Mouse (Mus musculus): ENCODE results near the gene Ccdc6.

The Ccdc6 gene

DNA sequence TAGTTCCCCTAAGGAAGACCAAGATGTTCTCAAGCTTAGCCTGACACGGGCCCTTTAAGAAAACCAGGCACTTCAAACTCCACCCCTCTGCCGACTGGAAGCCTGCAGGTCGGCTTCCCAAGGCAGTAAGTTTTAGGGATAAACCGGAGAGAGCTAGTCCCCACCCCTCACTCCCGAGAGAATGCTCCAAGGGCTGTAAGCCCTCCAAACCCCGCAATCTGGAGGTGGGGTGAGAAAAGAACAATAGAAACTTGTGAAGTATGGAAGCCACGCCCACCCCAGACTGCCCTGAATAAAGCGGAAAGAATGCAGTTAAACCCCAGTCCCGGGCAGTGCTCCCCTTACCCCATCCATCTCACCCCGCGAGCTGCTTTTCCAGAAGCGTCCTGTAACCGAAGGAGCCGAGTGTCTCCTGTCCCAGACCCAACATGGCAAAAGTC is 1.9 kb upstream of the Ccdc6 start:
- no peak for DNase-seq (ENCODE audit: low read depth, low spot score)

DNA sequence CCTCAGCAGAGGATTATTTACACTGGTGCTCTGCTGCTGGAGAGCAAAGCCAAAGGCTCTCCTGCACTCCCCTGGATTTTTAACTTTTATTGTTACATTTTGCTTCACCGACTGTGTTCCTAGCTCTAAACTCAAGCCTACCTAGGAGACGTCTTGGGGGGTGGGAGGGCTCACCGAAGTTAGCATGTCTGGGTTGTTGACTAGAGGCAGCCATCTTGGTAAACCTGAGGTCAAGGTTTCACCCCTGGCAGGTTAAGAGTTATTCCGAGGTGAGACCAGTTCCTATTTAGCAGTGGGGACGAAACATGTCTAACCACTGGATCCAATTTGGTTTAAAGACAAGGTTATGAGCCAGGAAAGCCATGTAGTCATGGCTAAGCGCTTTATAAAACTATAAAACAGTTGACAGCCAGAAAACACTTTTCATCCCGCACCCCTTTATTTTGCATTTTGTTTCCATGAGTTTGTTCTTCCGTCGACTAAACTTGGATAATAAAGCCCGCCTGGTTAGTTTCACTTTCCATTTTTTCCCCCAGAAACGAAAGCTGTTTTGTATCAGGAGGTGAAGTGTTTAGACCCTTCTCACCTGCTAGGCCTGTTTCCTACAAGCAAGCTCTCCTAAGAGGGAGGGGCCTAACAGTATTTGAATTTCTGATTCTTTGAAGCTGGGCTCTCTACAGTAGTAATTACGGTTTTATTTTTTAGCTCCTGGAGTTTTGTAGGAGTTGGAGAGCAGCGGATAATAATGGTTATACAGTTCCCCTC is 1.2 kb upstream of the Ccdc6 start:
- DNase-seq (ENCODE audit: low read depth, low spot score): no peak

DNA sequence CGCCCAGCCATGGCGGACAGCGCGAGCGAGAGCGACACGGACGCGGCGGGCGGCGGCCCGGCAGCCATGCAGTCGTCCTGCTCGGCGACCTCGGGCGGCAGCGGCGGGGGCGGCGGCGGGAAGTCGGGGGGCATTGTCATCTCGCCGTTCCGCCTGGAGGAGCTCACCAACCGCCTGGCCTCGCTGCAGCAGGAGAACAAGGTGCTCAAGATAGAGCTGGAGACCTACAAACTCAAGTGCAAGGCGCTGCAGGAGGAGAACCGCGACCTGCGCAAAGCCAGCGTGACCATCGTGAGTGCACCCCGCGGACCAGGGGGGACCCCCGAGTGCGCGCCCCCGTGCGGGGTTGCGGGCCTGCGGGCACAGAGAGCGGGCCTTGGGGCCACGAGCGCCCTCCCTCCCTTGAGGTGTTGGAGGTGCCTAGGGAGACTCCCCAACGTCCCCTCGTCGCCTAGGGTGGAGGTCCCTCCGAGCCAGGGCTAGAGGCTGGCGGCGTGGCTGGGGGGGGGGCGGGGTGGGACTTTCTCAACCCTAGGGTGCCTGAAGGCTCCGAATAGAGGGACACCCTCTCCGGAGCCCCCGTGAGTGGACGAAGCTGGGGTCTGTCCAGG is 475 bp downstream of the Ccdc6 start:
- no peak for DNase-seq (ENCODE audit: low read depth, low spot score)

DNA sequence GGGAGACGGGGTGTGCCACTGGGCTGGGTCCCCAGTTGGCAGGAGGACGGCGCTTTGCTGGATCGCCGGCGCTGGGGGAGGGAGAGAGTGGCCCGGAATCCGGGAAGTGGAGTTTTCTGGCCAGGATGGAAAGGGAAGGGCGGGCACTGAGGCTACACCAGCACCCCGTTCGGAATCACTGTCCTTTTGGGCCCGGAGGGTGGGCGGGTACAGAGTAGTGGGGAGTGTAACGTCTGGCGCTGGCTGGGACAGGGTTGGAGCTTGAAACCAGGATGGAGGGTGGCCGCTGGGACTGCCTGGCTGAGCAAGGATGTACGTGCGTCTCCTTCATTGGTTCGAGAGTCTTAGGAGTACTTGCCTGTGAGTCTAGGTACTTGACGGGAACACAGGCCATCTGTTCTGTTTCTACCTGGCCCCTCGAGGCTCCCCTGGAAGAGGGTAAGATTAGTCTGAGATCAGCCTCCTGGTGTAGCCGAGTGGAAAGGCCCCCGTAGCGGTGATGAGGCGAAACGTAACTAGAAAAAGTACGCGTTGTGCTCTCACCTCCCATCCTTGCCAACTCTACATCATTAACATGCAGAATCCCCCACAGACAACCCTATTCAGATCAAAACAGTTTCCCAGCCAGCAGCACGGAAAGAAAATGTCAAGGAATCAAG is 1.1 kb downstream of the Ccdc6 start:
- DNase-seq (ENCODE audit: low read depth, low spot score): no peak

DNA sequence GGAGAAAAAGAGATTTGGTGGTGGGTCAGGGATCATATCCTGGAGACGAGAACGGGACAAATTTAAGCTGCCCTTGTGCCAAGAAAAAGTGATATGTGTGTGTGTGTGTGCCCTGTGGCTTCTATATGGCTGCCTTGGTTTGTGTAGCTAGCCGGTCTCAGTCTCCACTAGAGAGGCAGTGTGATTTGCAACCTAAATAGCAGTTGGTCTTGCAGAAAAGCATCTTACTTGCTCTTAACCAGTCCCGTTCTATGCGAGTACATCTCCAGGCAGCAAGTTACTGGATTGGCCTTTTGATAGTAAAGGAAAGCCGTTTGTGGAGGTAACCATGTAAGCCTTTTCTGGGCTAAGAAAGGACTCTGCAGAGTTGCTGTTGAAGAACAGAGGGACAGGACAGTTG is 1.7 kb downstream of the Ccdc6 start:
- no peak for DNase-seq (ENCODE audit: low read depth, low spot score)

DNA sequence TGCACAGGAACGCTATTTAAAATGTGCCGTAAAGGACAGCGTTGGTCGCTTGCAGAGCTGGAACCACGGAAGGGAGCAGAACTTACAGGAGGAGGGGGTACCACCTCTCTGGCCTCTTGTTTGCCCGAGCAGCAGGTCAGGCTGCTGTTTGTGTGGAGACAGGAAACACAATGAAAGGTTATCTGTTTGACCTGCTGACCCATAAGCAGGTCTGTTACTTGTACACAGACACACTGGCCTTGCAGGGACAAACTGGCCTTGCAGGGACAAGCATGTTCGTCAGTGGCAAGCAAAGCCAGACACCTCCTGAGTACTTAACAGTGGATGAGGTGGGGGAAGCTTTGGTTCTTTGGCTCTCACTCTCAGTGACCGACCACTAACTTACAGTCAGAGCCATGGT is 2.1 kb downstream of the Ccdc6 start:
- no peak for DNase-seq (ENCODE audit: low read depth, low spot score)

DNA sequence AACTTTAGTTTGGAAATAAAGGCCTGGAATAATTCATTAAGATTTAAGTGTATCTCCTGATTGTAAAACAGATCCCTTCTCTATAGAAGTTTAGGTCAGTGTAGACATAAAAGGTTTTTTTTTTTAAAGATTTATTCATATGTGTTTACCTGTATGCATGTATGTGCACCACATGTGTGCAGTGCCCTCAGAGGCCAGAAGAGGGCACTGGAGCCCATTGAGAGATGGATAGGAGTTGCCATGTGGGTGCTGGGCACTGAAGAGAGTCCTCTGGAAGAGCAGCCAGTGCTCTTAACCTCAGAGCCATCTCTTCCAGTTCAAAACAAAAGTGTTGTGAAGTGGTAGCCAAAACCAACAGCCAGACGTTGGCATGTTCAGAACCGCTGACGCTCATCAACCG is 5.2 kb downstream of the Ccdc6 start:
- no peak for DNase-seq (ENCODE audit: low read depth, low spot score)

DNA sequence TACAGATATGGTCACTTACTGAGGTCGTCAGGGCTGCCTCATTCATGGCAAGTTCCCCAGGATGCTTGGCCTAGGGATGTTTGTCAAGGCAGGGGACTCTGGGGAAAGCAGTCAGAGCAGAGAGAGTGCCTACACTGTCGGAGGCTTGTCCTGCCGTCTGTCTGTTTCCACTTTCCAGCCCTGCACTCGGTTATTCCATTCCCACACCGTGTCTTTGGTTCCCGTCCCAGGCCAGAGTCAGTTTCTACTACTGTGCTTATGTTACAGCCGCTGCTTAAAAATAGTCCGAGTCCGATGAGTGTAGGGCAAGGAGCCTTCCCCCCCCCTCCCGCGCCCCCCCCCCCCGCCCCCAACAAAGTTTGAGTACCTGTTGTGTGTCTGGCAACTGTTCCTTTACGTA is 11.1 kb downstream of the Ccdc6 start:
- DNase-seq (ENCODE audit: low read depth, low spot score): no peak

DNA sequence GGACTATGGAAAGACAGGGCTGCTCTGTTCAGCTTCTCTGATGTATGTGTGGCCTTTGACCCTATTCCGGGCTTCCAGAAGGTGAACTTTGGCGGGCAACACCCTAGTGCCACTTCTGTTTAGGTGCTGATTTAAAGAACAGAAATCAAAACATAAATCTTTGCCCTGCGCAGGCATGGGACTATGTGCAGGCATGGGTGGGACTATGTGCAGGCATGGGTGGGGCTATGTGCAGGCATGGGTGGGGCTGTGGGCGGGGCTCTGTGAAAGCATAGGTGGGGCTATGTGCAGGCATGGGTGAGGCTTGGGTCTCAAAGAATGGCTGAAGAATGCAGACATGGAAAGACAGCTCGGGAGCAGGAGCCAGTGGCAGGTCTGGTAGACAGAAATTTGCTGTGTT is 13.1 kb downstream of the Ccdc6 start:
- DNase-seq (ENCODE audit: low read depth, low spot score): no peak

DNA sequence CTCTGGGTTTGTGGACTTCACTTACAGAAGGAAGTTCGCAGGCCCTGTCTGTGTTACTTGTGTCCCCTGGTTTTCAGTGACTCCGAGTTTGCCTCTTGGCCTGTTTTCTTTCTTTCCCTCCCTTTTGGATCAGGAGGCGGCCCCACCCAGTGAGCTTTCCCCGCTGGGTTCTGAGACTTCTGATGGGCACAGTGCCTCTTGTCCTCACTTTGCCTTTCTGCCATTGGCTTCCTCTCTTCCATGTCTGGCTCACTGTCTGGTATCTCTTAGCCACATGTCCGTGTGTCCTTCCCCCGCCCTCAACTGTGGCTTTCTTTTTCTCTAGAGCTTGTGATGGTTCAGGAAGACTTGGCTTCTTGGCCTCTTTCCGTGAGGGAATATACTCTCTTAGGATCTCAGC is 13.9 kb downstream of the Ccdc6 start:
- no peak for DNase-seq (ENCODE audit: low read depth, low spot score)

DNA sequence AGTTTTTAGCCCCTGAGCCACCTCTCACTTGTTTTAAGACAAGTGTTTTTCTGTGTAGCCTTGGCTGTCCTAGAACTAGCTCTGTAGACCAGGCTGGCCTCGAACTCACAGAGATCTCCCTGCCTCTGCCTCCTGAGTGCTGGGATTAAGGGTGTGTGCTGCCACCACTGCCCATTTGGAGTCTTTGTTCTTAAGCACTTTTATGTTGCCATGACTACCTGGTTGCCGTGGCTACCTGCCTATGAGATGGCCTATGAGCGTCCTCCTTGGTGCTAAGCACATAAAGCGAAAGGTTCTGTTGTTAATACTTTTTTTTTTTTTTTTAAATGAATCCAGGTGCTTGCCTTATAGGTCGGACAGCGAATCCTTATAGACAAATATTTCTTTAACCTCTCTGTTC is 14.7 kb downstream of the Ccdc6 start:
- DNase-seq (ENCODE audit: low read depth, low spot score): no peak

DNA sequence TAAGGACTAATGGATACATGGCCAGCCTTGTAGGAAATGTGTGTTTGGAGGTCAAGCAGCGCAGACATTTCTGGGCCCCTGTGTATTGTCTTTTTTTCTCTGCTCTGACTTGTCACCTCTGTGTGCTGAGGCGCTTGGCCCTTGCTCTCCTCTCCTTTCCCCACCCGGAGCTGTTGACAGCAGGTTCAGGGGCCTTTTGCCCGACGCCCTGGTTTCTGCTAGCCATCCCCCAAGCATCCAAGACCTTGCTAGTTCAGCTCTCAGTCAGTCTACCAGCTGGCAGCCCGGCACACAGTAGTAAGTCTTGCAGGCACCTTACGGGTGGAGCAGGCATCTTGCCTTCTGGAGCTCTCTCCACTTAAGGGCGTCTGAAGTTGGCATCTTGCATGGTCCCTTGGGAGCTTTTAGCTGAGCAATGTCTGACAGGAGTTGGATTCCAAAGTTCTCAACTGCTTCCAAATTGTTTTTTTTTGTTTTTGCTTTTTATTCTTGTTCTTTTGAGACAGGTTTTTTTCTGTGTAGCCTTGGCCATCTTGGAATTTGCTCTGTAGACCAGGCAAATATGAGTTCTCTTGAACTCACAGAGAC is 17.2 kb downstream of the Ccdc6 start:
- no peak for DNase-seq (ENCODE audit: low read depth, low spot score)

DNA sequence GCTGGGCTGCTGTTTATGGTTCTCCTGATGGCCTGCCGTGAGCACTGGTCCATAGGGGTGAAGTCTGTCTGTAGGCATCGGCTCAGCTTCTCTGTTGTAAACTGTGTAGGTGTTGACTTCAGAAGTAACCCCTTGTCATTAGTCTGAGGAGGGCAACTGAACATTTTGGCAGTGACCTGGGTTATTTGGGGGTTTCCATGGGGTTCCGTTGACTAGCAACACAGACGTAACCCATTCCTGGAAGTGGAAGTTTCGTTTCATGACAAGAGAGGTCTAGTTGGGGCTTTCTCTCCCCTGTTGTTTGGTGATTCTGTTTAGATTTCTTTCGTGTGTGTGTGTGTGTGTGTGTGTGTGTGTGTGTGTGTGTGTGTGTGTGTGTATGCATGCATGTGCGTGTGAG is 19.5 kb downstream of the Ccdc6 start:
- DNase-seq (ENCODE audit: low read depth, low spot score): no peak

DNA sequence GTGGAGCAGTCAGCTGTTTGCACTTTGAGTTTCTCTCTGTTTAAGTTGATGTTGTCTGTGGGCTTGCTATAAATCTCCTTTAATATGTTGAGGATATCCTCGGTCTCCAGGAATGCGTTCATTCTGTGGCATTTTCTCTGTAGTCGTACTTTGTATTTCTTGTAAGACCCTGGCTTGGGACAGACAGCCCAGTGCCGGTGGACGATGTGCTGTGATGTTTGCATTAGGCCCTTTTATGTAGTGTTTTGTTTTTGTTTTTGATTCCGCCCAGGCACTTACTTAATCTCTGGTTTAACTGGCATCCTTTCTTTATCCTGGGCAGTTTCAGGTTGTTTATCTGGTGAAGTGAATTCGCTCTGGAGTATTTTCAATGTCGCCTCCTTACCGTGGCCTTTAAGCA is 22.5 kb downstream of the Ccdc6 start:
- no peak for DNase-seq (ENCODE audit: low read depth, low spot score)

DNA sequence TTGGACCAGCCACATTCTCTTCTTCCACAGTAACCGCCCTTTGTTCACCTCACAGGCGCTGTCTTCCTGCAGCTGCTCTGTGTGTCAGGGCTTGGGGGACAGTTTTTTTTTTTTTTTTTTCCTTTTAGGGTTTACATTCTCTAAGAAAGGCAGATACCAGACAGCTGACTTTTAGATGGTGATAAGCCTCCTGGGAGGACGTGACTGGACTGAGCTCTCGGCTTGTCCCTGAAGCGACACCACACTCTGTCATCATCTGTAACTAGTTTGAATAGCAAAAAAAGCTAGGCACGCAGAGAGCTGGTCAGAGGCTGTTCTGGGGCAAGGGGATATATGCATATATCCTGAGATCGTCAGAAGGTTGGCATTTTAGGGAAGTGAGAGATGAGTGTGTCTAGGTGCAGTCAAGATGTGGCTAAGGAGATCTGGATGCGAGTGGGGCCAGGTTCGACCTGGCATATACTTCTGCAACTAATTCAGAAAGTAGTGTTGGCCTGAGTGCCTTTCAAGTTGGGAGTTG is 23.0 kb downstream of the Ccdc6 start:
- no peak for DNase-seq (ENCODE audit: low read depth, low spot score)

DNA sequence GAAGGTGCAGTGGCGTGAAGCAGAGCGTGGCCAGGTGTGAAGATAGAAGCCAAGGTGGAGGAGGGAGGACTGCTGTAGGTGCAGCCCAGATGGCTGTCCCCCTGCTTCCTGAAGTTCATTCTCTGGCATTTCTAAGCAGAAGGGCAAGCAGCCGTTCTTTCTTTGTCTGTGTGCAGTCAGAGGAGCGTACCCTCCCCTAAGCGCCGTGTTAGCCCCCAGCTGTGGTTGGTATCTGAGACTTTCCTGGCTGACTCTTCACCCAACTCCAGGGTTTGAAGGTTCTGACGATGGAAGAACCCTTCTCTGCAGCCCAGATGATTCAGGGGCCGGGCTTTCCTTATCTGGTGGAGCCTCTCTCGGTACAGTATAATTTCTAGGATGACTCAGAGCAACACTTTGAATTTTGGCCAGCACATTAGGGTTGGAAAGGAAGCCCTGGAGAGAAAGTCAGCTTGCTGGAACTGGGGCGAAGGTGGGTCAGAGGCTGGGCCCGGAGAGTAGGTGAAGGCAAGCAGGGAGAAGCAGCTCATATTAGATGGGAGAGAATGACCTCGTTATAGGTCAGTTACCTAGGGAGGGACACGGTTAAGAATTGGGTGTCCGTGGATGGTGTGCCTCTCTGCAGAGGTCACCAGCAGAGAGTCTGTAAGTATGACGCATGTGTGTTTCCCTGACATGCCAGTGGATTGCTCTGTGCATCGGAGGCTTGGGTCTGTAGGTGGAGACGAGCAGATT is 23.9 kb downstream of the Ccdc6 start:
- DNase-seq (ENCODE audit: low read depth, low spot score): no peak

DNA sequence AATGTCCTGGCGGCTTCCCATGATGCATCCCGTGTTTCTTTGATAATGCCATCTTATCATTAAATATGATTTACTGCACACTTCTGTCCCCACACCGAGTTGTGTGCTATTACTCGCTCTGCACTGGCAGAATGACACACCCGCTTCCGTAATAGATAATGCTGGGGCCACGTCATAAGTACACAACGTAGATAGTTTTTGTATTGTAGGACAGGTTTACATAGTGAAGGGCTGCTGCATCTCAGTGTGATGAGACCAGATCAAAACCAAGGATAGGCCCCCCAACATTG is 24.4 kb downstream of the Ccdc6 start:
- DNase-seq (ENCODE audit: low read depth, low spot score): no peak

DNA sequence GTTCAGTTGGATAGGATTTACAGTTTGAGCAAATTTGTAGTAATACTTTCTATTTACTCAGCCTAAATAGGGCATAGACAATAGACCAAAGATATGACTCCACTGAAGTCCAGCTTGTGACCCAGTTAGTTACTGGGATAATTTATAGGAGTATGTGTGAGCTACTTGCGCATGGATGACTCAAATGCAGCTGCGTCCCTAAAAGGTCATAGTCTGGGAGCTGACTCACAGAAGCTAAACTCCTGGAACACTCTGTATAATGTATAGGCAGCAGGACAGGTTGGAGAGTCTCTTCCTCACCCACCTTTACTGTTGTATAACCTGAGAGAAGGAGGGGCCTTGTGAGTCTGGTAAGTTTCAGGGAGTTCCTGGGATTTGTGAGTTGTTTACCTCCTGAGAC is 26.5 kb downstream of the Ccdc6 start:
- no peak for DNase-seq (ENCODE audit: low read depth, low spot score)

DNA sequence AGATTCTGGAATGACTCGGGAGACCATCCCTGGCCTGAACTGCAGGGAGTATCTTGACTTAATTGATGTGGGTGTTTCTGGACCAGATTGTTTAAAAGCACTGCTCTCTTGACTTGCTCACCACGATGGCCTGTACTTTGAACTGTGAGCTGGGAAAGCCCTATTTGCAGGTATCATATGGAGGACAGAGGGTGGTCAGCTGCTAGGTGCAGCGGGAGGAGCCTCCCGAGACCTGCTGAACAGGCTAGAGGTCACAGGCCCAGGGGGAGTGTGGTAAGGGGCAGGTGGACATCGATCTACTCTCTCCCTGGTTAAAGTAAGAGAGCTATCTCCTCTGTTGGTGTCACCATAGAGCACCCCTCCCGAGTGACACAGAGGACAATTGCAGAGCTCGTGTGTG is 28.6 kb downstream of the Ccdc6 start:
- DNase-seq (ENCODE audit: low read depth, low spot score): no peak

DNA sequence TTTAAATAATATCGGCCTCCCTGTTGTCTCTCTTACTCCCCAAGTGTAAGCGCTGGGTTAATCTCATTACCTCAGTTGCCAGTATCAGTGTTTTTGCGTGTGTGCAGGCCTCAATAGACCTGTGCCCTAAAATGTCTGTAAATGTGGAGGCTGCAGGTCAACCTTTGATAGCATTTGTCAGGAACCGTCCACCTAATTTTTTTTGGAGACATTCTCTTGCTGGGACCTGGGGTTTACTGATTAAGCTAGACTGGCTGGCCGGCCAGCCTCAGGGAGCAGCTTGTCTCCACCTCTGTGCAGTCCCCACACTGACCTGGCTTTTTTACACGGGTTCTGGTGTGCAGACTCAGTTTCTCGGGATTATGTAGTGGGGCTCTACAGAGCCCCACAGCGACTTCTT is 30.4 kb downstream of the Ccdc6 start:
- no peak for DNase-seq (ENCODE audit: low read depth, low spot score)

DNA sequence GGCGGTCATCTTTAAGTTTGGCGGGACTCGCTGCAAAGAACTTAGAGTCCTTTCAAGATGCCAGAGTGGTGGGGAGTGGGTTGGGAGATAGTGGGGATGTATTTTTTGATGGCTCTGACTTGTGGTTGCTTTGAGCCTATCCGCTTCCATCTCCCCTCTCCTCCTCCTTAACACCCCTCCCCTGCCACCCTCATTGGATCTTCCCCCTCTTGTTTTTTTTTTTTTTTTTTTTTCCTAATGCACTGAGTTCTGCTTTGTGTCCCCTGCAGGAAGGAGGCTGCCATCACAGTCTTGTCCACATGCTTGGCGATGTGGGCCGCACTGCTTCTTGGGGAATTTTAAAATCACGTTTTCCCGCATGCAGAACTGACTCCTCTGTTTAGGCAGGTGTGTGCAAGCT is 31.5 kb downstream of the Ccdc6 start:
- no peak for DNase-seq (ENCODE audit: low read depth, low spot score)

DNA sequence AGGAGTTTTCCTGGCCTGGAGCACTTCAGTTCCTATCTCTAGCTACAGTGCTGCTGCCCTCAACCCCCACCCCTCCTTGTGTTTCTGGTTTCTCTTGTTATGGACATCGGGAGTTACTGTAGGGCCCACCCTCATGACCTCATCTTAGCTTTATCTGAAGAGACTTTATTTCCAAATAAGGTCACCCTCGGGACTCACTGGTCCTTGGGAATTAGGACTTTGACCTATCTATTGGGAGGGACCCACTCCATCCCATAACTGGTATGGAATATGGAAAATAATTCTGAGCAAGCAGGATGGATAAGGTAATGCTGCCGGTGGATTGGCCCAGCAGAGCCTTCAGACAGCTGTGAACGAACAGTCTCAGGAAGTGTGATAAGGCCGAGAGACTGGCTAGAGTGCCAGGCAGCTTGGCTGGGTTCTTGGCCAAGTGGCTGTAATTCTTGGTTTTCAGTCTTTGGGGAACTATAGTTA is 35.2 kb downstream of the Ccdc6 start:
- no peak for DNase-seq (ENCODE audit: low read depth, low spot score)

Measured in brain, embryonic 18.5 days (tissue).